Mouse (Mus musculus): ENCODE data around the gene Ptgfrn. TPM values are rescaled to one million over a fixed set of nuclear protein-coding genes. Genes with fewer than 3 reads are reported as not detected.

The Ptgfrn gene
- total RNA-seq (2012; rRNA removed), result not detected in 2 replicates
- total RNA-seq (2014; rRNA removed), result not detected in 2 replicates
- polyA plus RNA-seq (2012; ENCODE audit: insufficient read length, low read depth), result 0.04 TPM in 1 of 2 replicates, not detected in the other

DNA sequence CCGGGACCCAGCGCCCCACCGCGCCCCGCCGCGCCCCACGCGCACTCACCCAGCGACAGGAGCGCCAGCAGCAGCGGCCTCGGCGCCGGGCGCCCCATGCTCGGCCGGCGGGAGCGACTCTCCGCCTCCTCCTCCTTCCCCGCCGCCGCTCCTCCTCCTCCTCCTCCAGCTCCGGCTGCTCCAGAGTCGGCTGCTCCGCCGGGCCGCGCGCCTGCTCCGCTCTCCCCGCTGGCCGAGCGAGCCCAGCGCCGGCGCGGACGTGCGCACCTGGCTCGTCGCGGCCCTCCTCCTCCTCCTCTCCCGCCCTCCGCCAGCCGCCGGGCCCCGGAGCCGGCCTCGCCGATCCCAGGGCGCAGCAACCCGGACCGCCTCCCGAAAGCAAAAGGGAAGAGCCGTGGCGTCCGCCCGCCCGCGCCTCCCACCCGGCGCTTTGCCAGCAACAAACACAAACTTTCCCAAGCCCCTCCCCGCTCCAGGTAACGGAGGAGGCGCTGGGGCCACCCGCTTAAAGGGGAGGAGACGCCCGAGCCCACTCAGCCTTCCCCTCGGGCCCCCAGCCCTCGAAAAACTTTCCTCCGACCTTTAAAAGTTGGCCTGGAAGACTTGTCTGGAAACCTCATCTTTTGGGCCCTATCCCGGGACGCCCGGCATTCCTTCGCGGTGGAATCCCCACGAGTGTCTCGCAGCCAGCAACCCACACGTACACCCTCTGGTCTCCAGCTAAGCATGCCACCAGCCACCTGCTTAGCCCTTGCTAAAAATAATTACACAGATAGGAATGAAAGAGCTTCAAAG lies at the start of gene Ptgfrn:
Gene Ptgfrn, minus strand, starts transcription at position 236 of the 795 bp plus-strand sequence.
- dilution Hi-C loops (cut with MboI; ENCODE audit: extremely low pct_ligation_motif_present, extremely low pct_unique_long_range_greater_than_20kb, low sequenced_read_pairs) (no loop called here), in situ Hi-C loops (cut with MboI; ENCODE audit: low pct_ligation_motif_present, low pct_unique_long_range_greater_than_20kb, low sequenced_read_pairs) (no loop called here)
- no peaks in the 10 kb centered on the region for H3K4me1 ChIP-seq (ENCODE audit: control insufficient read depth in 1 of 2, insufficient read depth in 2 of 2)
- TF ChIP-seq SMC3 (IDR thresholded peaks at IDR 0.05; ENCODE audit: low read depth, low read length), result no peak
- no peak for TF ChIP-seq HCFC1 (IDR thresholded peaks at IDR 0.05; ENCODE audit: low read depth, low read length)
- TF ChIP-seq POLR2A (IDR thresholded peaks at IDR 0.05; ENCODE audit: low read depth, low read length), result no peak
- TF ChIP-seq TCF12 (IDR thresholded peaks at IDR 0.05; ENCODE audit: low read depth, low read length), result no peak
- no peak for TF ChIP-seq ZMIZ1 (IDR thresholded peaks at IDR 0.05; ENCODE audit: low read depth, low read length)
- no peak for TF ChIP-seq E2F4 (IDR thresholded peaks at IDR 0.05; ENCODE audit: insufficient replicate concordance, low read depth, low read length)
- TF ChIP-seq IRF4 (IDR thresholded peaks at IDR 0.05; ENCODE audit: low read depth, low read length), result no peak
- TF ChIP-seq ELF1 (IDR thresholded peaks at IDR 0.05; ENCODE audit: low read depth, low read length), result no peak
- H3K9me3 ChIP-seq (replicated peaks; ENCODE audit: low read length), result no peaks in the 10 kb centered on the region
- H3K27me3 ChIP-seq (replicated peaks), result no peaks in the 10 kb centered on the region
- no peaks in the 10 kb centered on the region for H3K79me2 ChIP-seq (replicated peaks; ENCODE audit: control insufficient read depth, extremely low read depth, insufficient read depth, poor library complexity, severe bottlenecking)
- no peaks in the 10 kb centered on the region for H3K36me3 ChIP-seq (replicated peaks in 1 of 2; ENCODE audit: control insufficient read depth in 1 of 2, insufficient read depth in 1 of 2, low read length in 1 of 2)
- H3K4me2 ChIP-seq (ENCODE audit: insufficient read depth, low read depth, poor library complexity, severe bottlenecking), result no peak within 1 kb of the TSS
- H3K27ac ChIP-seq (ENCODE audit: insufficient read depth, low read depth), result no peak within 1 kb of the TSS
- H3K4me3 ChIP-seq (replicated peaks in 1 of 3; ENCODE audit: low read depth in 2 of 3, low read length in 2 of 3, poor library complexity in 1 of 3), result no peak within 1 kb of the TSS
- no peak for DNase-seq (ENCODE audit: extremely low read depth)
- H3K9ac ChIP-seq (ENCODE audit: insufficient read depth, low read depth), result no peak within 1 kb of the TSS

DNA sequence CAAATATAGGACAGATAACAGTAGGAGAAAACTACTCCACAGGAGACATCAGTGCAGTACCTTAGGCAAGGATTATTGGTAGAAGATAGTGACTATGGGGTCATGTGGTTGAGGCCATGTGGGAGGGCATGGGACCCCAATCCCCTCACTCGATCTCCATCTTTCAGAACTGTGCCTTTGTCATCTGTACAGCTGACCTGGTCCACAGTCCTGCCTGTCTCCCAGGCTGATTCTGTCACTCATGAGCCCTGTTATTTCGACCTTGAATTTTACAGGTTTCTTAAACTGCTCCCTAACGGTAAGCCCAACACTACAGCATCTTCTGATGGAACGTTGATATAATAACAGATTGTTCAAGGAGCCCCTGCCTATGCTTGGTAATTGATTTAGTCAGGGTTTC lies 49.6 kb upstream of the Ptgfrn start:
- Histone ChIP-seq H3K27me3 (replicated peaks) (no peaks in the 10 kb centered on the region), H3K4me1 (ENCODE audit: control insufficient read depth in 1 of 2, insufficient read depth in 2 of 2) (peaks cover 5 to 18% of the 10 kb centered on the region in 2 experiments; a peak in 3 of 4 replicates), H3K27ac (ENCODE audit: insufficient read depth, low read depth) (no peak overlapping the region), H3K79me2 (replicated peaks; ENCODE audit: control insufficient read depth, extremely low read depth, insufficient read depth, poor library complexity, severe bottlenecking) (no peaks in the 10 kb centered on the region), H3K9me3 (replicated peaks; ENCODE audit: low read length) (no peaks in the 10 kb centered on the region), H3K4me3 (replicated peaks in 1 of 3; ENCODE audit: low read depth in 2 of 3, low read length in 2 of 3, poor library complexity in 1 of 3) (no peak overlapping the region), H3K36me3 (replicated peaks in 1 of 2; ENCODE audit: control insufficient read depth in 1 of 2, insufficient read depth in 1 of 2, low read length in 1 of 2) (no peaks in the 10 kb centered on the region), H3K4me2 (ENCODE audit: insufficient read depth, low read depth, poor library complexity, severe bottlenecking) (no peak overlapping the region), H3K9ac (ENCODE audit: insufficient read depth, low read depth) (no peak overlapping the region)
- dilution Hi-C loops (cut with MboI; ENCODE audit: extremely low pct_ligation_motif_present, extremely low pct_unique_long_range_greater_than_20kb, low sequenced_read_pairs) (no loop called here), in situ Hi-C loops (cut with MboI; ENCODE audit: low pct_ligation_motif_present, low pct_unique_long_range_greater_than_20kb, low sequenced_read_pairs) (no loop called here)
- DNase-seq (ENCODE audit: extremely low read depth), result no peak
- no peak for TF ChIP-seq USF2 (conservative IDR thresholded peaks at IDR 0.05; ENCODE audit: low read depth, low read length)
- no peak for TF ChIP-seq ZC3H11A (IDR thresholded peaks at IDR 0.05; ENCODE audit: low read depth, low read length)
- TF ChIP-seq JUN (IDR thresholded peaks at IDR 0.05; ENCODE audit: insufficient read depth, low read depth, low read length), result no peak
- TF ChIP-seq MAX (IDR thresholded peaks at IDR 0.05; ENCODE audit: low read length), result no peak
- TF ChIP-seq RCOR1 (conservative IDR thresholded peaks at IDR 0.05; ENCODE audit: low read depth, low read length), result no peak
- no peak for TF ChIP-seq KAT2A (IDR thresholded peaks at IDR 0.05; ENCODE audit: insufficient replicate concordance, low read length)
- no peak for TF ChIP-seq MYC (IDR thresholded peaks at IDR 0.05; ENCODE audit: low read depth, low read length)
- no peak for TF ChIP-seq NELFE (IDR thresholded peaks at IDR 0.05; ENCODE audit: low read depth, low read length)
- no peak for TF ChIP-seq CHD1 (IDR thresholded peaks at IDR 0.05; ENCODE audit: low read depth, low read length)
- TF ChIP-seq MEF2A (IDR thresholded peaks at IDR 0.05; ENCODE audit: borderline replicate concordance, low read depth, low read length), result no peak
- no peak for TF ChIP-seq POLR2AphosphoS2 (IDR thresholded peaks at IDR 0.05; ENCODE audit: low read depth, low read length)
- no peak for TF ChIP-seq MXI1 (IDR thresholded peaks at IDR 0.05; ENCODE audit: low read depth, low read length)
- no peak for TF ChIP-seq NRF1 (IDR thresholded peaks at IDR 0.05; ENCODE audit: low read depth, low read length)
